Comparison of ENCODE assay signal across 22 mouse cellular contexts in the genomic region with DNA sequence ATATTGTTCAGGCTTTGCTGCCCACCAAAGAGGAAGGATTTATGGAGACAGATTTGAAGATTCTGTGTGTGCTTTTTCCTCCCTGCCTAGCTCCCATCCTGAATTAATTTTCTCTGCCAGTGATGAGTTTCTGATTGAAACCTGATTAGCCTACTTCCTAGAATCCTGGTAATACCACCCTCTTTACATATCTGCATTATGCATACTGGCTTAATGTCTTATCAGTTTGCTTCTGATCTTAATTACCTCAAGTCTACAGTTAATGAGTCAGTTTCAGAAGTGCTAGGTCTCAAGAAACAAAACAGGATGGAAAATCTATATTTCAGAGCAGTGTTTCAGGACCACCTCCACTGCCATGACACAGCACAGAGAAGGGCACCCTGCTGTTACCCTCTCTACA. TPM values are rescaled to one million over a fixed set of nuclear protein-coding genes. Genes with fewer than 3 reads are reported as not detected.
DNase-seq lines count a peak whose midpoint lies in the region; ATAC-seq and TF ChIP-seq lines count a peak whose summit lies in the region.
"Not testable (repeated sequence)": the region's sequence is repeated elsewhere in the genome, so short reads cannot be mapped to it uniquely, and the experiment has no call there.
"Had no signal": no experiment of that assay in that cellular context is flagged by ENCODE, and none has a peak within 500 bp of the region (broad histone marks: within the 10 kb centered on the region; RNA-seq: fewer than 3 reads in every experiment).

No protein-coding gene starts in this region.

- TF ChIP-seq EP300 in liver, embryonic 14.5 days (IDR thresholded peaks at IDR 0.05; ENCODE audit: low read depth), result not testable (repeated sequence)

- H3K27ac ChIP-seq in liver, embryonic 12.5 days, result 0 out of 2 replicates have a peak overlapping the region, but pooled peaks have one; percentile 36
- not testable (repeated sequence) for H3K27ac ChIP-seq in liver, embryonic 14.5 days

- TF ChIP-seq CTCF in G1E (IDR thresholded peaks at IDR 0.05; ENCODE audit: low read depth, low read length); liver, embryonic 14.5 days (IDR thresholded peaks at IDR 0.05; ENCODE audit: low read depth): not testable (repeated sequence)

- 0 out of 2 replicates have a peak overlapping the region, but pooled peaks have one; percentile 4 for H3K4me2 ChIP-seq in liver, embryonic 12.5 days
- not testable (repeated sequence) for H3K4me2 ChIP-seq in liver, embryonic 14.5 days (ENCODE audit: low read depth)

- not testable (repeated sequence) for H3K27me3 ChIP-seq in G1E (ENCODE audit: insufficient read depth, low read length); liver, embryonic 12.5 days (replicated peaks); liver, embryonic 14.5 days (ENCODE audit: control insufficient read depth, insufficient read depth, low read length)

- H3K9ac ChIP-seq in liver, embryonic 12.5 days; liver, embryonic 14.5 days (replicated peaks): not testable (repeated sequence)

- ATAC-seq in G1E (ENCODE audit: extremely low read depth, insufficient number of reproducible peaks, low FRiP score, poor library complexity, severe bottlenecking), result peak; percentile 54; the same call in 1 of the 2 replicates
- peak; percentile 49; the same call in 1 of the 2 replicates for ATAC-seq in erythroid progenitor cell, adult 5-6 weeks (replicated peaks; ENCODE audit: low FRiP score, poor library complexity, severe bottlenecking)
- ATAC-seq in liver, embryonic 12.5 days, result peak; percentile 79
- peak; percentile 77 for ATAC-seq in liver, embryonic 14.5 days (ENCODE audit: insufficient read depth)
- ATAC-seq in megakaryocyte progenitor cell, adult 5-6 weeks (replicated peaks; ENCODE audit: poor library complexity), result 0 out of 2 replicates have a peak, but pooled peaks have one; percentile 39

- H3K4me1 ChIP-seq in G1E (ENCODE audit: insufficient read depth, low read depth, low read length); liver, embryonic 12.5 days; liver, embryonic 14.5 days (replicated peaks; ENCODE audit: control insufficient read depth in 2 of 2, insufficient read depth in 2 of 2, low read length in 1 of 2): not testable (repeated sequence)

- not testable (repeated sequence) for H3K9me3 ChIP-seq in G1E (replicated peaks); liver, embryonic 12.5 days (replicated peaks); liver, embryonic 14.5 days (ENCODE audit: control insufficient read depth, low read length)

- H3K4me3 ChIP-seq in G1E (ENCODE audit: low read depth, low read length); liver, embryonic 12.5 days; liver, embryonic 14.5 days (ENCODE audit: insufficient read depth in 1 of 2, low read depth in 2 of 2, low read length in 2 of 2): not testable (repeated sequence)

- DNase-seq in G1E (ENCODE audit: low spot score); liver, embryonic 14.5 days (ENCODE audit: low read depth in 3 of 3, low spot score in 3 of 3): not testable (repeated sequence)

- not testable (repeated sequence) for H3K36me3 ChIP-seq in G1E (replicated peaks); liver, embryonic 12.5 days; liver, embryonic 14.5 days (replicated peaks; ENCODE audit: control insufficient read depth, insufficient read depth, low read depth)

RNA-seq across cellular contexts. Expression of gene H2al1m, which starts 32.9 kb away (rescaled TPM):
- 2.0 and 8.1 TPM in 2 replicates for total RNA-seq in G1E (2014; fragmentation: Nextera tagmentation)
- total RNA-seq in G1E (2017), result not detected in 2 replicates
- not detected in 2 replicates for polyA plus RNA-seq in G1E (2012)
- total RNA-seq in erythroid progenitor cell, adult 5-6 weeks (2015; ENCODE audit: low replicate concordance), result not detected in 2 replicates
- 13.9 TPM in 1 of 2 replicates, not detected in the other for total RNA-seq in erythroid progenitor cell, adult 5-6 weeks (2017; ENCODE audit: low replicate concordance)
- polyA plus RNA-seq in liver, embryonic 12.5 days (2016; fragmentation: Nextera tagmentation; extraction: Ambion mirVana), result 1.8 and 2.4 TPM in 2 replicates
- polyA plus RNA-seq in liver, embryonic 14.5 days (2012; rRNA removed), result 2.2 and 3.1 TPM in 2 replicates
- polyA plus RNA-seq in liver, embryonic 14.5 days (2014; fragmentation: Nextera tagmentation; extraction: Ambion mirVana), result 1.8 TPM in 2 replicates
- total RNA-seq in megakaryocyte progenitor cell, adult 5-6 weeks (2015), result 2.3 TPM in 2 replicates
- total RNA-seq in megakaryocyte progenitor cell, adult 5-6 weeks (2017), result not detected in 2 replicates
- total RNA-seq: adrenal gland, adult 18-20 months; adrenal gland, adult 8-10 months; adrenal gland, postnatal 14 days; CH12.LX had no signal
- polyA plus RNA-seq: embryonic facial prominence, embryonic 10.5 days; embryonic facial prominence, embryonic 12.5 days; embryonic facial prominence, embryonic 14.5 days; forebrain, embryonic 10.5 days; forebrain, embryonic 12.5 days; forebrain, embryonic 14.5 days; forebrain, embryonic 16.5 days; Patski had no signal

RNA-seq across cellular contexts. Expression of gene H2al1k, which starts 34.0 kb away (rescaled TPM):
- 11.8 and 20.1 TPM in 2 replicates for total RNA-seq in G1E (2014; fragmentation: Nextera tagmentation)
- total RNA-seq in G1E (2017), result 1.3 and 3.9 TPM in 2 replicates
- polyA plus RNA-seq in G1E (2012), result 0.18 and 0.55 TPM in 2 replicates
- total RNA-seq in erythroid progenitor cell, adult 5-6 weeks (2015; ENCODE audit: low replicate concordance), result 16.9 and 26.4 TPM in 2 replicates
- total RNA-seq in erythroid progenitor cell, adult 5-6 weeks (2017; ENCODE audit: low replicate concordance), result 14.5 TPM in 1 of 2 replicates, not detected in the other
- polyA plus RNA-seq in liver, embryonic 12.5 days (2016; fragmentation: Nextera tagmentation; extraction: Ambion mirVana), result not detected in 2 replicates
- not detected in 2 replicates for polyA plus RNA-seq in liver, embryonic 14.5 days (2012; rRNA removed)
- polyA plus RNA-seq in liver, embryonic 14.5 days (2014; fragmentation: Nextera tagmentation; extraction: Ambion mirVana), result not detected in 2 replicates
- total RNA-seq in megakaryocyte progenitor cell, adult 5-6 weeks (2015), result not detected in 2 replicates
- not detected in 2 replicates for total RNA-seq in megakaryocyte progenitor cell, adult 5-6 weeks (2017)
- total RNA-seq: adrenal gland, adult 18-20 months; adrenal gland, adult 8-10 months; adrenal gland, postnatal 14 days; adrenal gland, postnatal 36 days; CH12.LX had no signal
- polyA plus RNA-seq: activated CD4-positive, CD25-positive, alpha-beta regulatory T cell, adult 4 months; CD4-positive, CD25-positive, alpha-beta regulatory T cell, adult 4 months; cerebellum, adult 2 months; cortical plate, adult 2 months; embryonic facial prominence, embryonic 10.5 days; embryonic facial prominence, embryonic 12.5 days; embryonic facial prominence, embryonic 14.5 days; forebrain, embryonic 10.5 days; forebrain, embryonic 14.5 days; forebrain, embryonic 16.5 days had no signal

RNA-seq across cellular contexts. Expression of gene Xk, which starts 43.9 kb away (rescaled TPM):
- total RNA-seq in G1E (2014; fragmentation: Nextera tagmentation), result 285 and 318 TPM in 2 replicates
- 37.5 and 41.4 TPM in 2 replicates for total RNA-seq in G1E (2017)
- 24.2 and 26.6 TPM in 2 replicates for polyA plus RNA-seq in G1E (2012)
- total RNA-seq in erythroid progenitor cell, adult 5-6 weeks (2015; ENCODE audit: low replicate concordance), result 121 and 139 TPM in 2 replicates
- 73.2 and 74.3 TPM in 2 replicates for total RNA-seq in erythroid progenitor cell, adult 5-6 weeks (2017; ENCODE audit: low replicate concordance)
- 32.7 and 34.8 TPM in 2 replicates for polyA plus RNA-seq in liver, embryonic 12.5 days (2016; fragmentation: Nextera tagmentation; extraction: Ambion mirVana)
- 16.9 and 18.2 TPM in 2 replicates for polyA plus RNA-seq in liver, embryonic 14.5 days (2012; rRNA removed)
- 21.6 and 23.5 TPM in 2 replicates for polyA plus RNA-seq in liver, embryonic 14.5 days (2014; fragmentation: Nextera tagmentation; extraction: Ambion mirVana)
- 27.6 and 33.8 TPM in 2 replicates for total RNA-seq in megakaryocyte progenitor cell, adult 5-6 weeks (2015)
- total RNA-seq in megakaryocyte progenitor cell, adult 5-6 weeks (2017), result 8.8 and 10.5 TPM in 2 replicates

RNA-seq across cellular contexts. Expression of gene Gm14862, which starts 59.8 kb away (rescaled TPM):
- total RNA-seq in G1E (2014; fragmentation: Nextera tagmentation), result not detected in 2 replicates
- total RNA-seq in G1E (2017), result not detected in 2 replicates
- not detected in 2 replicates for polyA plus RNA-seq in G1E (2012)
- 1.3 and 2.5 TPM in 2 replicates for total RNA-seq in erythroid progenitor cell, adult 5-6 weeks (2015; ENCODE audit: low replicate concordance)
- total RNA-seq in erythroid progenitor cell, adult 5-6 weeks (2017; ENCODE audit: low replicate concordance), result 0.45 and 1.0 TPM in 2 replicates
- polyA plus RNA-seq in liver, embryonic 12.5 days (2016; fragmentation: Nextera tagmentation; extraction: Ambion mirVana), result 2.8 and 3.0 TPM in 2 replicates
- polyA plus RNA-seq in liver, embryonic 14.5 days (2012; rRNA removed), result 0.41 and 1.5 TPM in 2 replicates
- 4.4 and 5.3 TPM in 2 replicates for polyA plus RNA-seq in liver, embryonic 14.5 days (2014; fragmentation: Nextera tagmentation; extraction: Ambion mirVana)
- total RNA-seq in megakaryocyte progenitor cell, adult 5-6 weeks (2015), result not detected in 2 replicates
- not detected in 2 replicates for total RNA-seq in megakaryocyte progenitor cell, adult 5-6 weeks (2017)
- total RNA-seq: adrenal gland, adult 18-20 months; adrenal gland, adult 8-10 months; adrenal gland, postnatal 14 days; adrenal gland, postnatal 36 days; CH12.LX had no signal
- polyA plus RNA-seq: cerebellum, adult 2 months; cortical plate, adult 2 months; embryonic facial prominence, embryonic 10.5 days; embryonic facial prominence, embryonic 14.5 days; forebrain, embryonic 10.5 days; forebrain, embryonic 14.5 days; forebrain, embryonic 16.5 days; Patski had no signal
